Mouse (Mus musculus) thymus, adult 2 months (tissue): ENCODE measurements around the gene Coasy. TPM values are rescaled to one million over a fixed set of nuclear protein-coding genes. Genes with fewer than 3 reads are reported as not detected.

Experiments
- DNase-seq: peaks from one replicate; pipeline ENCODE4 v3.0.0; 2021
- H3K27ac ChIP-seq: fragments of 200-500 bp; 2 replicates; pipeline ENCODE4 v1.5.1; 2012; ENCODE audit warnings: low read length, control low read depth; ENCODE audit not compliant: control insufficient read depth, insufficient read depth
- H3K27me3 ChIP-seq: fragments of 200-500 bp; 2 replicates; pipeline ENCODE4 v1.6.1; 2012; ENCODE audit warnings: mild to moderate bottlenecking, low read length, moderate library complexity, mixed read lengths; ENCODE audit not compliant: control insufficient read depth, insufficient read depth
- H3K36me3 ChIP-seq: fragments of 200-500 bp; 2 replicates; pipeline ENCODE4 v1.6.1; 2012; ENCODE audit warnings: mild to moderate bottlenecking, low read length, moderate library complexity; ENCODE audit not compliant: control insufficient read depth, insufficient read depth
- H3K4me1 ChIP-seq: fragments of 200-500 bp; replicated peaks from 2 replicates; pipeline ENCODE4 v1.6.1; 2012; ENCODE audit warnings: low read length; ENCODE audit not compliant: control insufficient read depth, insufficient read depth
- H3K4me3 ChIP-seq: fragments of 200-500 bp; 2 replicates; pipeline ENCODE4 v1.5.1; 2012; ENCODE audit warnings: mild to moderate bottlenecking, low read length, control low read depth, moderate library complexity; ENCODE audit not compliant: control insufficient read depth, insufficient read depth
- CTCF ChIP-seq: fragments of 200-500 bp; IDR thresholded peaks from 2 replicates; pipeline ENCODE4 v1.5.1; 2012; ENCODE audit warnings: mild to moderate bottlenecking, control low read depth, low read length, moderate library complexity, borderline replicate concordance; ENCODE audit not compliant: control insufficient read depth, poor library complexity, insufficient read depth; ENCODE audit errors: extremely low read depth
- POLR2A ChIP-seq: fragments of 200-500 bp; IDR thresholded peaks from 2 replicates; pipeline ENCODE4 v1.6.1; 2012; ENCODE audit warnings: mild to moderate bottlenecking, low read length, control low read depth, moderate library complexity; ENCODE audit not compliant: control insufficient read depth, poor library complexity, insufficient read depth; ENCODE audit errors: extremely low read depth
- WGBS: fragments of 180-500 bp; shearing (Covaris S2); methylation state at CpG from one replicate; pipeline ENCODE4 v1.1.7; 2018; 5-methylcytosine and 5-hydroxymethylcytosine counted together
- polyA plus RNA-seq: library from polyadenylated mRNA; depleted of rRNA; stranded (reverse); fragments of >200 nt; gene quantifications from 2 replicates; pipeline ENCODE4 v1.2.3, GENCODE M21; 2012

Coasy gene
- polyA plus RNA-seq, 1 experiment = 74.2 TPM

- no peak overlapping the region for H3K4me3 ChIP-seq
- TF ChIP-seq POLR2A (no peak), CTCF (no peak)
- 97% methylated on average over 8 of the region's 8 CpGs for WGBS
- H3K27me3 ChIP-seq = no peaks in the 10 kb centered on the region
- peaks cover 58% of the 10 kb centered on the region for H3K36me3 ChIP-seq
- no peak overlapping the region for H3K27ac ChIP-seq
- peaks cover 8% of the 10 kb centered on the region; the same call in 1 of the 2 replicates for H3K4me1 ChIP-seq
- DNase-seq = no peak
Observed at GRCm38 (mm10) chr11:101098231-101098630, 15.9 kb downstream of the Coasy start.

- no peak for DNase-seq
- Histone ChIP-seq H3K27ac (no peak overlapping the region), H3K4me3 (no peak overlapping the region), H3K27me3 (no peaks in the 10 kb centered on the region), H3K36me3 (peaks cover 78% of the 10 kb centered on the region), H3K4me1 (no peaks in the 10 kb centered on the region)
- no peak for TF ChIP-seq CTCF
- TF ChIP-seq POLR2A = no peak
- WGBS = 94% methylated on average over 5 of the region's 5 CpGs
Observed at GRCm38 (mm10) chr11:101103011-101103410, 20.6 kb downstream of the Coasy start.

- TF ChIP-seq POLR2A (no peak), CTCF (no peak)
- Histone ChIP-seq H3K27ac (no peak overlapping the region), H3K4me3 (no peak overlapping the region), H3K36me3 (peaks cover 23% of the 10 kb centered on the region), H3K4me1 (peaks cover 3% of the 10 kb centered on the region; the same call in 1 of the 2 replicates), H3K27me3 (no peaks in the 10 kb centered on the region)
- DNase-seq = no peak
- 93% methylated on average over 4 of the region's 4 CpGs for WGBS
Observed at GRCm38 (mm10) chr11:101109351-101109750, 27.0 kb downstream of the Coasy start.

- no peak for DNase-seq
- WGBS = 86% methylated on average over 5 of the region's 5 CpGs
- Histone ChIP-seq H3K27ac (no peak overlapping the region), H3K27me3 (no peaks in the 10 kb centered on the region), H3K36me3 (peaks cover 10% of the 10 kb centered on the region), H3K4me1 (peaks cover 3% of the 10 kb centered on the region; the same call in 1 of the 2 replicates), H3K4me3 (no peak overlapping the region)
- TF ChIP-seq POLR2A = no peak
- no peak for TF ChIP-seq CTCF
Observed at GRCm38 (mm10) chr11:101110708-101111107, 28.3 kb downstream of the Coasy start.

GRCm38 (mm10) chr11:101111178-101111577 is 28.8 kb downstream of the Coasy start:
- WGBS = 95% methylated on average over 4 of the region's 4 CpGs
- DNase-seq = no peak

GRCm38 (mm10) chr11:101112186-101112585 is 29.8 kb downstream of the Coasy start:
- DNase-seq = no peak
- Histone ChIP-seq H3K27ac (no peak overlapping the region), H3K4me1 (peaks cover 3% of the 10 kb centered on the region), H3K4me3 (no peak overlapping the region), H3K36me3 (peaks cover 5% of the 10 kb centered on the region; the same call in 1 of the 2 replicates), H3K27me3 (no peaks in the 10 kb centered on the region)
- TF ChIP-seq CTCF (no peak), POLR2A (no peak)
- 99% methylated on average over 3 of the region's 3 CpGs for WGBS

More at GRCm38 (mm10) chr11:101111178-101111577, 28.8 kb downstream of the Coasy start:
- peaks cover 3% of the 10 kb centered on the region; the same call in 1 of the 2 replicates for H3K4me1 ChIP-seq
- H3K27ac ChIP-seq = no peak overlapping the region
- peaks cover 5% of the 10 kb centered on the region; the same call in 1 of the 2 replicates for H3K36me3 ChIP-seq
- H3K27me3 ChIP-seq = no peaks in the 10 kb centered on the region
- TF ChIP-seq POLR2A (no peak), CTCF (no peak)
- H3K4me3 ChIP-seq = no peak overlapping the region

GRCm38 (mm10) chr11:101115564-101115963 is 33.2 kb downstream of the Coasy start:
- no peak for DNase-seq

More at GRCm38 (mm10) chr11:101115564-101115963, 33.2 kb downstream of the Coasy start:
- 81% methylated on average over 2 of the region's 2 CpGs for WGBS
- Histone ChIP-seq H3K27ac (no peak overlapping the region), H3K27me3 (no peaks in the 10 kb centered on the region), H3K4me1 (peaks cover 8% of the 10 kb centered on the region), H3K36me3 (peaks cover 5% of the 10 kb centered on the region; the same call in 1 of the 2 replicates), H3K4me3 (no peak overlapping the region)
- TF ChIP-seq POLR2A (no peak), CTCF (no peak)
